Mouse (Mus musculus): Measurements from ENCODE around the gene Uba52.
A peak's percentile ranks its signal among the peaks of the same experiment; 100 is the strongest.

Uba52 gene

GRCm38 (mm10) chr8:70477269-70477982 lies 33.2 kb downstream of the Uba52 start:
- DNase-seq, result no peak

GRCm38 (mm10) chr8:70476333-70477268 lies 34.0 kb downstream of the Uba52 start, which contains the start of gene Klhl26:
Gene Klhl26 (minus strand): TSS chr8:70476968.
- DNase-seq, result peak; percentile 98

GRCm38 (mm10) chr8:70471856-70472255 lies 38.7 kb downstream of the Uba52 start:
- no peak for DNase-seq

- no peak for DNase-seq
These were observed 40.7 kb downstream of the Uba52 start for GRCm38 (mm10) chr8:70469938-70470337.

GRCm38 (mm10) chr8:70469295-70469916 lies 41.2 kb downstream of the Uba52 start:
- DNase-seq, result no peak

- DNase-seq, result no peak
These were observed 41.9 kb downstream of the Uba52 start for GRCm38 (mm10) chr8:70468733-70469132.

- no peak for DNase-seq
These were observed 42.7 kb downstream of the Uba52 start for GRCm38 (mm10) chr8:70467907-70468306.

- DNase-seq, result no peak
These were observed 43.3 kb downstream of the Uba52 start for GRCm38 (mm10) chr8:70467229-70467725.

GRCm38 (mm10) chr8:70466771-70467170 lies 43.8 kb downstream of the Uba52 start:
- peak; percentile 40 for DNase-seq

GRCm38 (mm10) chr8:70466305-70466704 lies 44.3 kb downstream of the Uba52 start:
- DNase-seq, result no peak

GRCm38 (mm10) chr8:70465701-70466100 lies 44.9 kb downstream of the Uba52 start:
- no peak for DNase-seq

GRCm38 (mm10) chr8:70464162-70464561 lies 46.4 kb downstream of the Uba52 start:
- no peak for DNase-seq

- DNase-seq, result no peak
These were observed 47.3 kb downstream of the Uba52 start for GRCm38 (mm10) chr8:70463306-70463705.

- DNase-seq, result no peak
These were observed 48.1 kb downstream of the Uba52 start for GRCm38 (mm10) chr8:70462516-70462813.

GRCm38 (mm10) chr8:70461765-70462515 lies 48.7 kb downstream of the Uba52 start:
- DNase-seq, result no peak

- DNase-seq, result no peak
These were observed 50.0 kb downstream of the Uba52 start for GRCm38 (mm10) chr8:70460606-70461005.

GRCm38 (mm10) chr8:70460199-70460598 lies 50.4 kb downstream of the Uba52 start:
- DNase-seq, result no peak

GRCm38 (mm10) chr8:70459636-70460035 lies 51.0 kb downstream of the Uba52 start:
- no peak for DNase-seq

GRCm38 (mm10) chr8:70458462-70458861 lies 52.1 kb downstream of the Uba52 start:
- no peak for DNase-seq
